Mouse (Mus musculus): Measurements from ENCODE around the gene Fgf13. TPM values are rescaled to one million over a fixed set of nuclear protein-coding genes. Genes with fewer than 3 reads are reported as not detected.
A peak's percentile ranks its signal among the peaks of the same experiment; 100 is the strongest.

The Fgf13 gene
- polyA plus RNA-seq (2012; rRNA removed): 8.3 and 10.7 TPM in 2 replicates

DNA sequence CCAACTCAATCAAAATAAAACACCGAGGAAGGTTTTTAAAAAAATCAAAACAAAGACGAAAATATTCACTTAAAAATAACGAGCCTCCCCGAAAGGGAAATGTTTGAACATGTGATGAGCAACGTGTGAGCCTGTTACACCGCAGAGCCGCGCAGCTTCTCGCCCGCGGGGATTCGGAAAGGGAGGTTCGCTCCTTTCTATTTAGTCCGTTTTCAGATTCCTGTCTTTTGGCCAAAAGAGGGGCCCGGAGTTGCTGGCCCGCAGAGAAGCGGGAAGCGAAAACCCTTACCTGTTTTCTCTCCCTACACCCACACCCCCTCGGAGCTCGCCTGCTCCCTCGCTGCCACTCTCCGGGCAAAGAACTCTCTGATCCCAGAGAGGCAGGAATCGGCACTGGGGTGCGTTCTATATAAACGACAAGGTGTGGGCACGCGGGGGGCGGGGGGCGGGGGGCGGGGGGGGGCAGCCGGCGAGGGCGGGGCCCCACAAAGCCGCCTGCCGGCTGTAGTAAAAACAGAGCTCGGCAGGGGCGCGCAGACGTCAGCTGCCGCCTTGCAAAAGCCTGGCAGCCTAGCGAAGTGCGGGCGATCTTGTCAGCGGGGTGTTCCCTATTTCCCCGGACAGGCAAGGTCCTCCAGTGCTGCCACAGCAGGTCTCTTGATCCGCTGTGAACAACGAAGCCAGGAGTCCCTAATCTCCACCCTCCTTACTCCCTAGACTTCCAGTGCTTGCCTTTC lies at the start of gene Fgf13:
Gene Fgf13, minus strand, starts transcription at position 377 of the 737 bp plus-strand sequence.
- WGBS: 1% methylated on average over 39 of the region's 47 CpGs
- Histone ChIP-seq H3K4me3 (ENCODE audit: control insufficient read depth, insufficient read depth, low read length) (peak within 1 kb of the TSS; percentile 60), H3K27ac (ENCODE audit: control insufficient read depth, insufficient read depth, low read length) (peak within 1 kb of the TSS; percentile 9; the same call in 1 of the 2 replicates), H3K27me3 (ENCODE audit: control insufficient read depth, insufficient read depth, low read length) (no peaks in the 10 kb centered on the region), H3K36me3 (ENCODE audit: control insufficient read depth, insufficient read depth, low read length) (no peaks in the 10 kb centered on the region), H3K4me1 (replicated peaks; ENCODE audit: control insufficient read depth, insufficient read depth, low read length) (peaks cover 10% of the 10 kb centered on the region)
- DNase-seq: peak; percentile 43
- TF ChIP-seq POLR2A (IDR thresholded peaks at IDR 0.05; ENCODE audit: control insufficient read depth, extremely low read depth, insufficient read depth, low read length, poor library complexity) (no peak), CTCF (IDR thresholded peaks at IDR 0.05; ENCODE audit: borderline replicate concordance, control insufficient read depth, extremely low read depth, insufficient read depth, low read length, poor library complexity) (no peak)

DNA sequence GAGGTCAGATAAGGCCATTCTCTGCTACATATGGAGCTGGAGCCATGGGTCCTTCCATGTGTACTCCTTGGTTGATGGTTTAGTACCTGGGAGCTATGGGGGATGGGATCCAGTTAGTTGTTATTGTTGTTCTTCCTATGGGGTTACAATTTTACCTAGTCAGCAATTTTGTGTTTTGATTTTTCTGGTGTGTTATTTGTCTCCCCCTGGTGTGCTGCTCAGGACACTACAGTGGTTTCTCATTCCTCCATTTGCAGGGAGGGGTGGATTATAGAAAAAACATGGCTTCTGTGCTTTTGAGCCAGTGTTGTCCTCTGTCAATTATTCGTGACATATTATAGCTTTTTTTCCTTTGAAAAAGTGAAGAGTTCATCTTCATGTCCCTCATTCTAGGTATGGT lies 38.7 kb upstream of the Fgf13 start:
- Histone ChIP-seq H3K4me1 (replicated peaks; ENCODE audit: control insufficient read depth, insufficient read depth, low read length) (no peaks in the 10 kb centered on the region), H3K27me3 (ENCODE audit: control insufficient read depth, insufficient read depth, low read length) (no peaks in the 10 kb centered on the region), H3K4me3 (ENCODE audit: control insufficient read depth, insufficient read depth, low read length) (no peak overlapping the region), H3K27ac (ENCODE audit: control insufficient read depth, insufficient read depth, low read length) (no peak overlapping the region), H3K36me3 (ENCODE audit: control insufficient read depth, insufficient read depth, low read length) (no peaks in the 10 kb centered on the region)
- peak; percentile 7 for DNase-seq
- 77% methylated on average over 1 of the region's 1 CpGs for WGBS
- no peak for TF ChIP-seq CTCF (IDR thresholded peaks at IDR 0.05; ENCODE audit: borderline replicate concordance, control insufficient read depth, extremely low read depth, insufficient read depth, low read length, poor library complexity)

DNA sequence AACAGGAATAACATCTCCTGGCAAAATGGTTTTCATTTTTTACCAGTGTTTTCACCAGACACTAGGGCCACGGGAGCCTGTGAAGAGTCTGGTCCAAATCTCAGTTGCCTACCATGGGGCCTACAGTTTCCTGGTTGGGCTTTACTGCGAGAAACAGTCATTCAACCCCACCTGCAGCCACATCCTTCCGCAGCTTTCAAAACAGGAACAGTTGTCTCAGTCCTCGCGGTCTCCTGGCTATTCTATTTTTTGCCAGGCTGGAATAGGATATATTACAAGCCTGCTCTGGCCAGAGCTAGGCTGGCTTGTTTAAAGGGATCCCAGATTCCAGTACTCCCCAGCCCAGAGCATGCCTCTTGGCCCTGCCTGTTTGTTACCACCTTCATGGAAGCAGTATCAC lies 21.2 kb upstream of the Fgf13 start:
- H3K27me3 ChIP-seq (ENCODE audit: control insufficient read depth, insufficient read depth, low read length): no peaks in the 10 kb centered on the region
- peak; percentile 16 for DNase-seq
- H3K4me1 ChIP-seq (replicated peaks; ENCODE audit: control insufficient read depth, insufficient read depth, low read length): peaks cover 4% of the 10 kb centered on the region; the same call in 1 of the 2 replicates
- H3K4me3 ChIP-seq (ENCODE audit: control insufficient read depth, insufficient read depth, low read length): no peak overlapping the region
- TF ChIP-seq CTCF (IDR thresholded peaks at IDR 0.05; ENCODE audit: borderline replicate concordance, control insufficient read depth, extremely low read depth, insufficient read depth, low read length, poor library complexity) (no peak), POLR2A (IDR thresholded peaks at IDR 0.05; ENCODE audit: control insufficient read depth, extremely low read depth, insufficient read depth, low read length, poor library complexity) (no peak)
- 4% methylated on average over 5 of the region's 5 CpGs for WGBS
- no peak overlapping the region; the same call in 1 of the 2 replicates for H3K27ac ChIP-seq (ENCODE audit: control insufficient read depth, insufficient read depth, low read length)
- no peaks in the 10 kb centered on the region for H3K36me3 ChIP-seq (ENCODE audit: control insufficient read depth, insufficient read depth, low read length)

DNA sequence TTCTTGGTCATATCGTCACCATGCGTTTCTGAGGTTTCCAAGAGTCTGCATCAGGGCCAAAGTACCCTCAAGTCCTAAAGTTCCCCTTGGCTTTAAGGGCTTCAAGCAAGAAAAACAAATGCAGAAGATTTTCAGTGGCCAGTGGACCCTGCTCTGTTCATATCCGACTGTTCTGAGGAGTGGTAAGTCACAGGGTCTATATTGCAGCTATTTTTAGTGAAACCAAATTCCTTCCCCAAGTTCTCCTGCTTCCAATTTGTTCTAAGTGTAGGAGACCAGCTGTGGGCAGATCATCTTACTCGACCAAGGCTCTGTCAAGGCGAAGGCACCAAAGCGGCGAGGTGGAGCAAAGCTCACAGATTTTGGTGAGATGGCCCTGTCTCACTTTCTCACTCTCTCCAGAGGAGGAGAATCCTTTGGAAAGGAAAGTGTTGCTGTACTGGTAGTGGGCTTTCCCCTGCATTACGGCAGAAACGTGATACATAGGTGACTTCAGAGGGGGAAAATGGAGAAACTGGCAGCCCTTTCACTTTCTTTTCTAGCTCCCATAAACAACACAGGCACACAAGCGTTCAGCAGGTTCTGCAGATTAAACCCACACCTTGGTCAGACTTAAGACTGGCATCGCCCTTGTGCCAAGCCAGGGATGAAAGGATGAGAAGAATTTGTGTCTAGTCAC lies 17.8 kb upstream of the Fgf13 start:
- no peak for DNase-seq
- no peak overlapping the region for H3K27ac ChIP-seq (ENCODE audit: control insufficient read depth, insufficient read depth, low read length)

DNA sequence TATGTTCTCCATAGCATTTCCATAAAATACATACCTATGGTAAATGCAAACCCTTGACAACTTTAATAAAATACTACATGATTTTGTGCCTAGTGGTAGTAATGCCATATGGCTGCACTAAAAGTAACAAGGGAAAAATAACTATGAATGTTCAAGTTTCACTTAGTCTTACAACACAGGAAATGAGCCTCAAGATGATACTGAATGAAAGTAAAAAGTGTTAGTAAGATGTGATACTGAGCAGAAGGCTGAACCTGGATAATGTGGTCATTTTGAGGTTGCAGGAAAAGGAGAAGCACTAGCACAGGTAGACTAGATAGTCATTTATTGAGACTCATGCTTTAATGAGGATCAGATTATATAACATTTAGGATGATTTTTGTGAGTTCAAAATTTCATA lies 16.2 kb upstream of the Fgf13 start:
- H3K4me1 ChIP-seq (replicated peaks; ENCODE audit: control insufficient read depth, insufficient read depth, low read length): peaks cover 4% of the 10 kb centered on the region; the same call in 1 of the 2 replicates
- no peaks in the 10 kb centered on the region for H3K27me3 ChIP-seq (ENCODE audit: control insufficient read depth, insufficient read depth, low read length)
- DNase-seq: no peak
- no peak overlapping the region for H3K4me3 ChIP-seq (ENCODE audit: control insufficient read depth, insufficient read depth, low read length)
- no peak for TF ChIP-seq POLR2A (IDR thresholded peaks at IDR 0.05; ENCODE audit: control insufficient read depth, extremely low read depth, insufficient read depth, low read length, poor library complexity)
- TF ChIP-seq CTCF (IDR thresholded peaks at IDR 0.05; ENCODE audit: borderline replicate concordance, control insufficient read depth, extremely low read depth, insufficient read depth, low read length, poor library complexity): no peak
- no peak overlapping the region for H3K27ac ChIP-seq (ENCODE audit: control insufficient read depth, insufficient read depth, low read length)
- H3K36me3 ChIP-seq (ENCODE audit: control insufficient read depth, insufficient read depth, low read length): no peaks in the 10 kb centered on the region

More for the DNA sequence above, 17.8 kb upstream of the Fgf13 start:
- peaks cover 4% of the 10 kb centered on the region; the same call in 1 of the 2 replicates for H3K4me1 ChIP-seq (replicated peaks; ENCODE audit: control insufficient read depth, insufficient read depth, low read length)
- no peaks in the 10 kb centered on the region for H3K27me3 ChIP-seq (ENCODE audit: control insufficient read depth, insufficient read depth, low read length)
- TF ChIP-seq CTCF (IDR thresholded peaks at IDR 0.05; ENCODE audit: borderline replicate concordance, control insufficient read depth, extremely low read depth, insufficient read depth, low read length, poor library complexity) (no peak), POLR2A (IDR thresholded peaks at IDR 0.05; ENCODE audit: control insufficient read depth, extremely low read depth, insufficient read depth, low read length, poor library complexity) (no peak)
- H3K36me3 ChIP-seq (ENCODE audit: control insufficient read depth, insufficient read depth, low read length): no peaks in the 10 kb centered on the region
- 58% methylated on average over 11 of the region's 11 CpGs for WGBS
- H3K4me3 ChIP-seq (ENCODE audit: control insufficient read depth, insufficient read depth, low read length): no peak overlapping the region

DNA sequence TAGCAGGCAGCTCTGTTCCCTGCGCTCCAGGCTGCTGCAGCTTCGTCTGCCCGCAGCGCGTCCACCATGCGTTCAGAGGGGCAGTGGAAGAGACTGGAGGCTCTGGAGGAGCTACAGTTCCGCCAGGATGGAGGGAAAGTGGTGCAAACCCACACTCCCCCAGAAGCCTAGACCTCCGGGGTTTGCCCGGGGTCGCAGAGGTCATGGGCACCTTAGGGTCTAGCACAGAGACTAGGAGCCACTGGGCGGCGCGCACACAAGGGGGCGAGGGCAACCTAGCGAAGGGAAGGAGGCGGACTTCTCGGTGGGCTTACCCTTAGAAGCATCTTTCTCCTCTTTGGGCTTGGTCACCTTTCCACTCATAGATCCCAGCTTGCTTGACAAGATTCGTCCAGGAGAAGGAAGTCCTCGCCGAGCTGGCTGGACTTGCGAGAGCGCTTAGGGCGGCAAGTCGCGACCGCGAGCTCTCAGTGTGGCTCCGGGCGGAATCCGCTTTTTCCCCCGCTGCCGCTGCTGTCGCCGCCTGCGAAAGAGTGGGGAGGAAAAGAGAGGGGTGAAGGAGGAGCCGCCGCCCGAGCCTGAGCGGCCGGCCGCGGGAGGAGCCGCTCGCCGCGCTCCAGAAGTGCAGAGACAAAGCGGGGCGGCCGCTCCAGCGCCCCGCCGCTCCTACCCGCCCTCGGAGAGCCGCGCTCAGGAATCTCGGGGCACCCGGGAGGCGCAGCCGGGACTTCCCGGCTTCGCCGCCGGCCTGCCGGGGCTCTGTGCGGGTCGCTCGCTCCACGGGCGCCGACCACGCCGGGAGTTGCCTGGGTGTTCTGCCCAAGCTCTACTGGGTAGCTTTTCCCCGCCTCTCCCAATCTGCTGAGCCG lies 811 bp downstream of the Fgf13 start:
- peaks cover 10% of the 10 kb centered on the region for H3K4me1 ChIP-seq (replicated peaks; ENCODE audit: control insufficient read depth, insufficient read depth, low read length)
- DNase-seq: peak; percentile 40
- H3K36me3 ChIP-seq (ENCODE audit: control insufficient read depth, insufficient read depth, low read length): no peaks in the 10 kb centered on the region
- no peak overlapping the region; the same call in 1 of the 2 replicates for H3K27ac ChIP-seq (ENCODE audit: control insufficient read depth, insufficient read depth, low read length)
- H3K4me3 ChIP-seq (ENCODE audit: control insufficient read depth, insufficient read depth, low read length): peak overlapping the region; percentile 60
- H3K27me3 ChIP-seq (ENCODE audit: control insufficient read depth, insufficient read depth, low read length): no peaks in the 10 kb centered on the region
- under 1% methylated on average over 60 of the region's 75 CpGs for WGBS
- TF ChIP-seq CTCF (IDR thresholded peaks at IDR 0.05; ENCODE audit: borderline replicate concordance, control insufficient read depth, extremely low read depth, insufficient read depth, low read length, poor library complexity) (no peak), POLR2A (IDR thresholded peaks at IDR 0.05; ENCODE audit: control insufficient read depth, extremely low read depth, insufficient read depth, low read length, poor library complexity) (no peak)

Measured in thymus, adult 2 months (tissue).